Mouse (Mus musculus): ENCODE measurements around the gene Bax.

GRCm38 (mm10) chr7:45481374-45481927, 14.8 kb upstream of the Bax start, which contains the start of gene Tulp2:
- TF ChIP-seq CTCF (IDR thresholded peaks at IDR 0.05; ENCODE audit: control insufficient read depth, insufficient read depth, low read length) = no peak
- no peak for TF ChIP-seq POLR2A (IDR thresholded peaks at IDR 0.05; ENCODE audit: borderline replicate concordance, control insufficient read depth, low read depth, low read length)

Data from bone marrow, adult 2 months (tissue).